ENCODE assay signal across 8 mouse cellular contexts in genomic region chr13:70637662-70638291, GRCm38 (mm10). TPM values are rescaled to one million over a fixed set of nuclear protein-coding genes. Genes with fewer than 3 reads are reported as not detected.
DNase-seq lines count a peak whose midpoint lies in the region; ATAC-seq lines count a peak whose summit lies in the region.

No protein-coding gene starts in this region.

- H3K27ac ChIP-seq in hindbrain, embryonic 15.5 days (replicated peaks) = peak overlapping the region; percentile 96

- H3K4me3 ChIP-seq in hindbrain, embryonic 15.5 days = peak overlapping the region; percentile 96

- peaks cover 34% of the 10 kb centered on the region for H3K4me1 ChIP-seq in hindbrain, embryonic 15.5 days (replicated peaks)

- under 1% methylated on average over 42 of the region's 42 CpGs for WGBS in hindbrain, embryonic 15.5 days

- ATAC-seq in hindbrain, embryonic 15.5 days (ENCODE audit: low FRiP score, low read depth) = peak; percentile 96

- no peaks in the 10 kb centered on the region for H3K9me3 ChIP-seq in hindbrain, embryonic 15.5 days

- H3K9ac ChIP-seq in hindbrain, embryonic 15.5 days = peak overlapping the region; percentile 94

- peak; percentile 98 for DNase-seq in R1 (ENCODE audit: low read depth, low spot score)
- DNase-seq in cerebellum, postnatal 25 days = peak; percentile 93 to 94
- peak; percentile 94 to 96 for DNase-seq in frontal cortex, postnatal 25 days (ENCODE audit: low spot score in 2 of 2)
- DNase-seq in left cerebral cortex, adult 11 months (ENCODE audit: low spot score) = peak; percentile 95
- DNase-seq in lung, postnatal 4 days = peak; percentile 95 to 97
- DNase-seq in retina, postnatal 7 days (ENCODE audit: low read depth, low spot score) = peak; percentile 93
- peak; percentile 85 for DNase-seq in urinary bladder, adult 2 months (ENCODE audit: low spot score)

- H3K4me2 ChIP-seq in hindbrain, embryonic 15.5 days = peak overlapping the region; percentile 68

- H3K36me3 ChIP-seq in hindbrain, embryonic 15.5 days = no peaks in the 10 kb centered on the region

- 0 out of 2 replicates have a peak, but pooled peaks cover 3% of the 10 kb centered on the region for H3K27me3 ChIP-seq in hindbrain, embryonic 15.5 days

RNA-seq across cellular contexts. Expression of gene Ice1, which starts 0.3 kb away (rescaled TPM):
- 29.7 and 32.4 TPM in 2 replicates for polyA plus RNA-seq in hindbrain, embryonic 15.5 days (2015; fragmentation: Nextera tagmentation; extraction: Ambion mirVana)
- 33.4 and 35.4 TPM in 2 replicates for polyA plus RNA-seq in urinary bladder, adult 2 months (2012; rRNA removed)

Comparison
In these comparisons a context has a peak if more than half of its experiments do, and no peak if none do; other contexts are left out.
1. Peak in every context shown above with its lines: DNase-seq, ATAC-seq, H3K4me3 ChIP-seq and H3K27ac ChIP-seq.